Mouse (Mus musculus) forebrain, embryonic 12.5 days (tissue): ENCODE results near the gene Cyp8b1. TPM values are rescaled to one million over a fixed set of nuclear protein-coding genes. Genes with fewer than 3 reads are reported as not detected.

ENCODE experiments used
- ATAC-seq: fragments of 200-750 bp; cut with Nextera tagmentation; 2 replicates; pipeline ENCODE4 v1.8.0; 2017; ENCODE audit warnings: moderate TSS enrichment; ENCODE audit not compliant: low FRiP score
- H3K27ac ChIP-seq: fragments of 300-500 bp; sonication (generic); 2 replicates; pipeline ENCODE4 v1.5.1; 2016; ENCODE audit warnings: mild to moderate bottlenecking
- H3K27me3 ChIP-seq: fragments of 300-500 bp; sonication (generic); 2 replicates; pipeline ENCODE4 v1.6.1; 2016; ENCODE audit warnings: mild to moderate bottlenecking
- H3K36me3 ChIP-seq: fragments of 300-500 bp; sonication (generic); replicated peaks from 2 replicates; pipeline ENCODE4 v1.6.1; 2016; ENCODE audit warnings: mild to moderate bottlenecking
- H3K4me1 ChIP-seq: fragments of 300-500 bp; sonication (generic); 2 replicates; pipeline ENCODE4 v1.6.1; 2016
- H3K4me2 ChIP-seq: fragments of 300-500 bp; sonication (generic); 2 replicates; pipeline ENCODE4 v1.6.1; 2016; ENCODE audit warnings: mild to moderate bottlenecking, moderate library complexity
- H3K4me3 ChIP-seq: fragments of 300-500 bp; sonication (generic); replicated peaks from 2 replicates; pipeline ENCODE4 v1.5.1; 2016; ENCODE audit warnings: mild to moderate bottlenecking
- H3K9ac ChIP-seq: fragments of 300-500 bp; sonication (generic); 2 replicates; pipeline ENCODE4 v1.6.1; 2016; ENCODE audit warnings: mild to moderate bottlenecking
- H3K9me3 ChIP-seq: fragments of 300-500 bp; sonication (generic); 2 replicates; pipeline ENCODE4 v1.6.1; 2016
- WGBS: fragments of 180-500 bp; shearing (Covaris S2); methylation state at CpG from one replicate; pipeline ENCODE4 v1.1.7; 2016; 5-methylcytosine and 5-hydroxymethylcytosine counted together
- polyA plus RNA-seq: library from polyadenylated mRNA; unstranded; fragments of >200 nt; fragmentation: Nextera tagmentation; extraction: Ambion mirVana; gene quantifications from 2 replicates; pipeline ENCODE4 v1.2.1, GENCODE M21; 2016

The Cyp8b1 gene
- polyA plus RNA-seq, 1 experiment from 2014 or later, result not detected

DNA sequence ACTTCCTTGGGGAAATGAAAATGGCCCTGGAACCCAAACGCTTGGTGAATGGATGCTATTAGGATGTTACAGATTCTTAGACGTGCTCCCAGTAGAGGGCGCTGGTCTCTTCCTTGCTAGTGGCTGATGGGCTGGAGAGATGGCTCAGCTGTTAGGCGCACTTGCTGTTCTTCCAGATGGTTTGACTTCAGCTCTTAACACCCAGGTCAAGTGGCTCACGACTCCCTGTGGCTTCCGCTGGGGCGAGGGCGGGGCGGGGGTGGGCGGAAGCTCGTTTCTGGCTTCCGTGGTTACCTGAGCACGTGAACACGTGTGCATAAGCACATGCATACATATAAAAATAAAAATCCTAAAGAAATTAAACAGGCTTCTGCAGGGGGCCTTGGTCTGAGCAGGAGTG is 35.3 kb downstream of the Cyp8b1 start:
- WGBS, result 26% methylated on average over 14 of the region's 14 CpGs
- peak overlapping the region; percentile 24; the same call in 1 of the 2 replicates for H3K4me2 ChIP-seq
- no peak for ATAC-seq

DNA sequence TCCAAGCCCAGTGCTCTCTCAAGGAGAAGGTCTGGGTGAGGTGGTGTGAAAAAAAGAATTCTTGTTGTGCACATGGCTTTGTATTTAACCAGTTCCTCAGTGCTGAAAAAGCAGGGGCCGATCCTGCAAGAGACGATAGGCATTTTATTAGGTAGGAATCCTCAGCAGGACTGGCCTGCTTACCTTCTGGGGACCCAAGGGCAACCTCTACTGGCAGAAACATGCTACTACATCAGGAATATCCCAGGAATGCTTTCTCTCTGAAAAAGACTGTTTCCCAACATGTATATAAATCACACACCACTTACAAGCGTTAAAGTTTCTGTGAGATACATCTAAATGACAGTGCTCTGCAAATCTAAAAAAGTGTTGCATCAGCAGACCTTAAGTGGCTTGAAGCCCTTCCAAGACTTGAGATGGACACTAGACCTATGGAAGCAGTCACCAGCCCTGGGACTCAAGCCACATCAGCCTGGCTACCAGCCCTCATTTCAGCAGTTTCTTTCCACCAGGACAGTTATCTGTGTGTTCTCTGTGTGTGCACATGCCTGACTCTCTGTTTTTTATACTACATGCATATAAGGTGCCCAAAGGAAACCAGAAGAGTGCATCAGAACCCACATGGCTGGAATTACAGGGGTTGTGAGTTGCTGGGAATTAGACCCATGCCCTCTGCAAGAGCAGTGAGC is 38.9 kb downstream of the Cyp8b1 start:
- no peaks in the 10 kb centered on the region; the same call in 1 of the 2 replicates for H3K27me3 ChIP-seq
- H3K27ac ChIP-seq, result no peak overlapping the region
- H3K9me3 ChIP-seq, result no peaks in the 10 kb centered on the region
- H3K4me3 ChIP-seq, result no peak overlapping the region
- 24% methylated on average over 3 of the region's 3 CpGs for WGBS
- no peak overlapping the region for H3K4me2 ChIP-seq
- H3K4me1 ChIP-seq, result no peaks in the 10 kb centered on the region
- H3K9ac ChIP-seq, result no peak overlapping the region
- no peak for ATAC-seq
- no peaks in the 10 kb centered on the region for H3K36me3 ChIP-seq

More for the DNA sequence above, 35.3 kb downstream of the Cyp8b1 start:
- no peaks in the 10 kb centered on the region for H3K4me1 ChIP-seq
- no peaks in the 10 kb centered on the region for H3K9me3 ChIP-seq
- no peak overlapping the region for H3K4me3 ChIP-seq
- H3K36me3 ChIP-seq, result no peaks in the 10 kb centered on the region
- no peak overlapping the region for H3K9ac ChIP-seq
- no peak overlapping the region for H3K27ac ChIP-seq
- no peaks in the 10 kb centered on the region for H3K27me3 ChIP-seq

DNA sequence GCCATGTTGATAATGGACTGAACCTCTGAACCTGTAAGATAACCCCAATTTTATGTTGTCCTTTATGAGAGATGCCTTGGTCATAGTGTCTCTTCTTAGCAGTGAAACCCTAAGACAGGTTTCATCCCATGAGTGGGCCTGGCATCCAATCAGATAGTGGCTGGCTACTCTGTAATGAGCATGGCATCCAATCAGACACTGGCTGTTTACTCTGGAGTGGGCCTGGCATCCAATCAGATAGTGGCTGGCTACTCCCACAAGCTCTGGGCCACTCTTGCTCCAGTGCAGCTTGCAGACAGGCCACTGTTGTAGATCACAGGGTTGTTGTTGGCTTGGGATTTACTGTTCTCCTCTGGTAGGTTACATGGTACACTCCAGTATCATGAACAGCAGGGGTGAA is 42.5 kb downstream of the Cyp8b1 start:
- Histone ChIP-seq H3K9ac (no peak overlapping the region), H3K27me3 (no peaks in the 10 kb centered on the region; the same call in 1 of the 2 replicates), H3K27ac (no peak overlapping the region), H3K36me3 (no peaks in the 10 kb centered on the region), H3K9me3 (no peaks in the 10 kb centered on the region), H3K4me1 (no peaks in the 10 kb centered on the region), H3K4me3 (no peak overlapping the region), H3K4me2 (no peak overlapping the region)
- ATAC-seq, result no peak

DNA sequence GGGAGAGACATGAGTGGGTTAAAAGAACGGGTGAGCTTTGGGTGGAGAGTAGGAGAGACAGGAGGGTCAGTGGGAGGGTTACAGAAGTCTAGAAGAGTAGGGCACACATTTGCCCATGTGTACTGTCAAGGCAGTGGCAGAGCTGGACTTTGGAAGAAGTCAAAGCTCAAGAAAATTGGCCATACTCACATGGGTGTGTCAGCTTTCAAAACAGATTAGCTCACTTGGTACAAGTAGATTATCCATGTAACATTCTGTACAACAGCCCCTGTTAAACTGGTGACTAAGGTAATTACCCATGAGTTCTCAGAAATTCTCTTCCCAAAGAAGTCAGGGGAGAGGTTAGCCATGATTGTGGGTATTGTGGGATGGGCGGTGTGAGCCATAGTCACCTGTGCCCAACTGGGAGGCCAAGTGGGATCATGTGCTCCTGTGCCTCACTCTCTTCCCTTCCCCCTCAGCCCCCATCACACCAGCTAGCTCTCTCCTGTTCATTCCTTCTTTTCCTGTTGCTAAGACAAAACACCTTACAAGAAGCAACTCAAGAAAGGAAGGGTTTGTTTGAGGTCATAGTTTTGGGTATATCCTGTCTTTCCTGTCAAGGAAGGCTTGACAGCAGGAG is 43.9 kb downstream of the Cyp8b1 start:
- no peak overlapping the region for H3K4me2 ChIP-seq
- no peaks in the 10 kb centered on the region for H3K36me3 ChIP-seq
- no peaks in the 10 kb centered on the region for H3K9me3 ChIP-seq
- H3K27ac ChIP-seq, result no peak overlapping the region
- no peaks in the 10 kb centered on the region for H3K4me1 ChIP-seq
- 87% methylated on average over 2 of the region's 2 CpGs for WGBS
- H3K27me3 ChIP-seq, result no peaks in the 10 kb centered on the region; the same call in 1 of the 2 replicates
- no peak overlapping the region for H3K9ac ChIP-seq
- no peak overlapping the region for H3K4me3 ChIP-seq
- ATAC-seq, result no peak

DNA sequence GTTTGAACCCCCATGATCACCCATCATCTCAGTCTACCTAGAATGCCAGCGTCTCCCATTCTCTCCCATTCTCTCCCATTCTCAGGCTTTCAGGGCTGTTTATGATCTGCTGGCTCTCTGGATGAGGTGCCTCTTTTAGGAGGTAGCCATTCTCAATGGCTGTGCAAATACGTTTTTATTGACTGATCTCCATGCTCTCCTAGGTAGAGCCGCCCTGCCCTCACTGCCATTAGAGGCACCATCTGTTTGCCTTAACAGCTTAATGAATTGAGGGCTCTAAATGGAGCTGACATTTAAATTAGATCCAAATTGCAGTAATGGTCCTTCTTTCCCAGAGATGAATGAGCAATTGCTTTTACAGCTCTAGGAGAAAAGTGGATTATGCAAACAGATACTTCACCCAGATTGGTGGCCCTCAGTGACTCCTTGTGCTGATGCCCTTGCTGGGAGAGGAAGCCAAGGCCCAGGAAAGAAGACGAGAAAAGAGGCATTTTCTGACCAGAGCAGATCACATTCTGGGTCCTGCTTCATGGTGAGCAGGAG is 46.1 kb downstream of the Cyp8b1 start:
- no peak overlapping the region for H3K4me3 ChIP-seq
- H3K36me3 ChIP-seq, result no peaks in the 10 kb centered on the region
- no peaks in the 10 kb centered on the region; the same call in 1 of the 2 replicates for H3K27me3 ChIP-seq
- H3K9me3 ChIP-seq, result no peaks in the 10 kb centered on the region
- no peak overlapping the region for H3K27ac ChIP-seq
- H3K4me1 ChIP-seq, result 0 out of 2 replicates have a peak, but pooled peaks cover 4% of the 10 kb centered on the region
- H3K9ac ChIP-seq, result no peak overlapping the region
- WGBS, result 63% methylated on average over 4 of the region's 4 CpGs
- no peak overlapping the region for H3K4me2 ChIP-seq
- 0 out of 2 replicates have a peak, but pooled peaks have one; percentile 46 for ATAC-seq

DNA sequence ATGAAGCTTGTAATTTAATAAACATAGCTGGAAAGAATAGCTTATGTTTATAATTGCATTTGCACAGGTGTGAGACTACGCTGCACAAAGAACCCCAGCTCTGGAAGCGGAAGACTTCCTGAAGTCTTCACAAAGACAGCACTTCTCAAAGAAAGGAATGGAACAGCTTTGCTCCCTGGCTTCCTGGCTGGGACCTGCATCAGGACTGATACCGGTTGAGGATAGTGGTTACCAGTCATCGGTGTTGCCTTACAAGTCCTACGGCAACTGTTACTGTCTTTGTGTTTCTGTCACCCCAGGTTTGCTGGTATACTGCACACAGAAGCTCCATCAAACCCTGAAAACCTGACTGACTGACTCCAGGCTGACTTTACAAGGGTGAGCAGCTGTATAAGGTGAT is 46.7 kb downstream of the Cyp8b1 start:
- ATAC-seq, result no peak
- Histone ChIP-seq H3K4me3 (no peak overlapping the region), H3K27ac (no peak overlapping the region), H3K9ac (no peak overlapping the region), H3K4me1 (0 out of 2 replicates have a peak, but pooled peaks cover 4% of the 10 kb centered on the region), H3K9me3 (no peaks in the 10 kb centered on the region), H3K27me3 (no peaks in the 10 kb centered on the region; the same call in 1 of the 2 replicates), H3K36me3 (no peaks in the 10 kb centered on the region), H3K4me2 (no peak overlapping the region)
- WGBS, result 94% methylated on average over 5 of the region's 5 CpGs

DNA sequence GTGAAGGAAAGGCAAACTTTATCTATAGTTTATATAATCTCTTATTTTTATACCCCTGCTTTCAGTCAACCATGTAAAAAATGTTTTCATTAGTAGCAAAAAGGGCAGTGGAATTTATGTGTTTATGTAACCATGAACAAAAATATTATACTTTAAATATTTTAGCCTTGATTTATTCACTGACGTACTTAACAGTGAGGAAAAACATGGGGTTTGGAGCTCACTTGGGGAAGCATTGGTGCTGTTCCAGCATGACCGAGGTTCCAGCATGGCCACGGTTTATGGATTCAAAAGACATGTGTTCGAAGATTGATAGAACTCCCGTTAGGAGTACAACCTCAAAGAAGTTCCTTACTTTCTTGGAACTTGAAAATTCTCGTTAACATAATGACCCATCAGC is 47.9 kb downstream of the Cyp8b1 start:
- 0 out of 2 replicates have a peak, but pooled peaks cover 4% of the 10 kb centered on the region for H3K4me1 ChIP-seq
- no peak overlapping the region for H3K9ac ChIP-seq
- H3K4me2 ChIP-seq, result no peak overlapping the region
- H3K4me3 ChIP-seq, result no peak overlapping the region
- H3K27me3 ChIP-seq, result no peaks in the 10 kb centered on the region
- no peak for ATAC-seq
- H3K36me3 ChIP-seq, result no peaks in the 10 kb centered on the region
- no peak overlapping the region for H3K27ac ChIP-seq
- no peaks in the 10 kb centered on the region for H3K9me3 ChIP-seq
- WGBS, result 78% methylated on average over 6 of the region's 6 CpGs

DNA sequence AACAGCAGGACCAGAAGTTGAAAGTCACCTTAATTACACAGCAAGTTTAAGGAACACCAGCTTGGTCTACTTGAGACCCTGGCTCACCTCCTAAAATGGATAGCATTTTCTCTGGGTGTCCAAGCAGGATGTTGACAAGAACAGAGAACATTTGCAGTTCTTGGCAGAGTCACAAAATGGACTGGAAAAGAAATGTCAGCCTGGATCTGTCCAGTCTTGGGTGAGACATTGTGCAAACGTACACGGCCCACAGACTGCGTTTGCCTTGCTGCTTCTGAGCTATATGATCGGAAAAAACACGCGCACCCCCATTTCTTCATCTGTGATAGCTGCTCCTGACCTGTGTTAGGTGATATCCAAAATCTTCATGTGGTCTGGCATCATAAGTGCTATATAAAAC is 48.5 kb downstream of the Cyp8b1 start:
- ATAC-seq, result no peak
- 93% methylated on average over 6 of the region's 6 CpGs for WGBS
- Histone ChIP-seq H3K4me3 (no peak overlapping the region), H3K27ac (no peak overlapping the region), H3K36me3 (no peaks in the 10 kb centered on the region), H3K4me1 (0 out of 2 replicates have a peak, but pooled peaks cover 4% of the 10 kb centered on the region), H3K9me3 (no peaks in the 10 kb centered on the region), H3K27me3 (no peaks in the 10 kb centered on the region), H3K4me2 (no peak overlapping the region), H3K9ac (no peak overlapping the region)

DNA sequence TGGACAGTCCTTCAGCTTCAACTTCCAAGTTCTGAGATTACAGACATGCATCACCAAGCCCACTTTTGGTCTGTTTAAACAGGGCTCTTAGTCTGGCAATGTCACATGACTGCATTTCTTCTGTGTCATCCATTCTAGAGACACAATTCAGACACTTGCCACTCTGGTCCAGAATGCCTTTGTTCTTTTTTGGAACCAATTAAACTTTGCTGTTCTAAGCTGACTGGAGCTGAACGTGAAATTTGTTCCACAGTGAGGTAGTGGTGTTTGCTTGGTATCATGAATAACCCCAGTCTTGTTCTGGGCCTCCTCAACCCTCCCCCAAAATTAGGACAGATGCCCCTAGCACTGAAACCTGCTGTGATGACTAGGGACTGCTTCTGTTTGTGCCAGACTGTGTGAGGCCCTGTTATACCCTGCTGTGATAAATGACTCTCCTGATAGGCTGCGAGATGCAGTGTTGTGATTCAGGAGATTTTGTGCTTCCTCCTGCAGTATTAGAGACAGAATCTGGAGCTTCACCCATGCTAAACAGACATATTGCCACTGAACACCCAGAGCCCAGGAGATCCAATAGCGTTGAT is 50.6 kb downstream of the Cyp8b1 start:
- H3K4me2 ChIP-seq, result no peak overlapping the region
- WGBS, result 39% methylated on average over 3 of the region's 3 CpGs

DNA sequence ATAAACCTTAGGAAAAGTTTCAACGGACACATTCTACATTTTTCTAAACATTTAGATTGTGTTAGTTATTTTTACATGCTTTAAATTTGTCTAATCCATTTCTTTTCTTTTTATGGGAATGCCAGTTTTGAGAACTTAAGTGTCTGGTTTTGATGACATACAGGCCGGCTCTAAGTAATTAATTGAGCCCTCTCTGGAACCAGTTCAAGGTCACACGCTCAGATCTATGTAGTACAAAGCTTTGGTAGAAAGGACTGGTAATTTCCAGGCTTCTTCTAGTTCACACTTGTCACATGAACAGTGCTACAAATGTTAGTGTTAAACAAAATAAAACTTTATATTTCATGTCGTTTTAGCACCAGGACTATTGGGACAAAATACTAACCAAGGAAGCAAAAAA is 51.3 kb downstream of the Cyp8b1 start:
- H3K9me3 ChIP-seq, result no peaks in the 10 kb centered on the region
- 0 out of 2 replicates have a peak, but pooled peaks cover 4% of the 10 kb centered on the region for H3K4me1 ChIP-seq
- no peak overlapping the region for H3K9ac ChIP-seq
- ATAC-seq, result no peak
- H3K27me3 ChIP-seq, result no peaks in the 10 kb centered on the region
- H3K4me2 ChIP-seq, result no peak overlapping the region
- no peaks in the 10 kb centered on the region for H3K36me3 ChIP-seq
- no peak overlapping the region for H3K27ac ChIP-seq
- no peak overlapping the region for H3K4me3 ChIP-seq
- WGBS, result 70% methylated on average over 4 of the region's 4 CpGs

More for the DNA sequence above, 50.6 kb downstream of the Cyp8b1 start:
- Histone ChIP-seq H3K4me1 (0 out of 2 replicates have a peak, but pooled peaks cover 4% of the 10 kb centered on the region), H3K27me3 (no peaks in the 10 kb centered on the region), H3K36me3 (no peaks in the 10 kb centered on the region), H3K9ac (no peak overlapping the region), H3K9me3 (no peaks in the 10 kb centered on the region), H3K27ac (no peak overlapping the region), H3K4me3 (no peak overlapping the region)
- no peak for ATAC-seq
